Mouse (Mus musculus): ENCODE data around the gene Csdc2.

Csdc2 gene

DNA sequence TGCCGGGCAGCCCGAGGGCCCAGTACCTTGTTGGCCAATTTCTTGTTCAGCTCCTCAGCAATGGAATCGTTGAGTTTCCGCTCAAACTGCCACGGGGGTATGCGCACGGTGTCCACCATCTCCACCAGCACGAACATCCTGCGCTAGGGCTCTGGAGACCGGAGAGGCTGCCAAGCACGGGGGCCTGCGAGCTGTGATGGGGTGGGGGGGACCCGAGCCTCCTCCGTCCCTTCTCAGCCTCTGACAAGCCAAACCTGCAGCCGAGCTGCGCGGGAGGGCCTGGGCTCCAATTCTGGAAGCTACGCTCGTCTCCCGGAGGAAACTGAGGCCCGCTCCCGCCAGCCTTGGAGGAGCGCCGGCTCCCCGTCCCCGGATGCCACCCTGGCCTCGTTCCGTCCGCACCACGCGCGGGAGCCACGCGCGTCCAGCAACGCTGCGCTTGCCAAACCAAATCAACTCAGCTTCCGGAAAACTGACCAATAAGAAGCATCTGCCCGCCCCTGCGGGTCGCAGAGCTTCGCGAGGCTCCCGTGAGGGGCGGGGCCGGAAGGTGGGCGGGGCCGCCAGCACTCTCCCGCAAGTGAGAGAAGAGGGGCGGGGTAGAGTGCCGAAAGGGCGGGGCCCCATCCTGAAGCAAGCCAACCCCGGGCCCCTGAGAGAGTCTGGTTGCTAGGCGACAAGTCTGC is 10.7 kb upstream of the Csdc2 start, which contains the start of gene Polr3h:
Polr3h (minus strand) TSS at position 481 of the 686 bp plus-strand sequence.
- peak; percentile 99 for DNase-seq

DNA sequence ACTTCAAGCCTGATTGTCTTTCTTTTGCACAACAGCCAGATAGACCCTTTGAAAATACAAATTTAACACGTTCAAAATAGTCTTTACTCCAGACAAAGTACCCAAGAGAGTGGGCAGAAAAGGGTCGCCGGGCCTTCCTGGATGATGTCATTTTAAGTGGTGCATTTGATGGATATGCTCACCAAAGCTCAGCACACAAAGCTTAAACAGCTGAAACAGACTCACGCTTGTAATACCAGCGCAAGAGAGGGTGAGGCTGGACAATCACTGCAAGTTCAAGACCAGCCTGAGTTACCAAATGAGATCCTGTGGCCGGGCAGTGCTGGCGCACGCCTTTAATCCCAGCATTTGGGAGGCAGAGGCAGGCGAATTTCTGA is 10.1 kb upstream of the Csdc2 start:
- no peak for DNase-seq

DNA sequence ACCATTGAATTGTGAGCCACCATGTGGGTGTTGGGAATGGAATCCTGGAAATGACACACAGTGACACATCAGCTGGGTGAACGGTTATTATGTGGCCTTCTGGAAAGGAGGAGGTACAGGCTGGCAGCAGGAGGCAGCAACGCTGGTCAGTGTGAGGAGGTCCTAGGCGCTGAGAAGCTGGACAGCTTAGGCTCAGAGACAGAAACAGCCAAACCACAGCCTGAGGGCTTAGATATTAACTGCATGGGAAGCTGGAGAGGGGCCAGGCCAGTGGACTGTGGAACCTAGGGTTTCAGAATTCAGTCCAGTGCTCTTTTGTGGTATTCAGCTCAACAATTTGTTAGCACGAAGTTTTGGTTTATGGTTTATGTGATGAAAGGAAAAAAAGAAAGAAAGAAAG is 8.8 kb upstream of the Csdc2 start:
- DNase-seq: no peak

DNA sequence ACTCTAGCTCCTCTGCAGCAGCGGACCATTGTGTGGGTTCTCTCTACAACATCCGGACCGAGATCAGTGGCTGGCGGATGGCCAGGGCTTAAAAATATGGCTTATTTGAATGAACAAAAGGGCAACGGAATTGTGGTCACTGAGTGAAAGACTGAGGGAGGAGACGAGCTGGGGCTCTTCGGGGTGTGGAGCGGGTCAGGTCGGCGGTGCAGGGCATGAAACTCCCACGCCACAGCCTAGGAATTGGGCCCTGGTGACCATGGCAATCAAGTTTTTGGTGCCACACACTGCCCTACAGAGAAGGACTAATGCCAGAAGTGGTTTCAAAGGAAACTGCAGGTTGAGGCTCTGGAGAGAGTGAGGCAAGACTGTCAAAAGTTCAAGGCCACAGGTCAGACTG is 8.3 kb upstream of the Csdc2 start:
- no peak for DNase-seq

DNA sequence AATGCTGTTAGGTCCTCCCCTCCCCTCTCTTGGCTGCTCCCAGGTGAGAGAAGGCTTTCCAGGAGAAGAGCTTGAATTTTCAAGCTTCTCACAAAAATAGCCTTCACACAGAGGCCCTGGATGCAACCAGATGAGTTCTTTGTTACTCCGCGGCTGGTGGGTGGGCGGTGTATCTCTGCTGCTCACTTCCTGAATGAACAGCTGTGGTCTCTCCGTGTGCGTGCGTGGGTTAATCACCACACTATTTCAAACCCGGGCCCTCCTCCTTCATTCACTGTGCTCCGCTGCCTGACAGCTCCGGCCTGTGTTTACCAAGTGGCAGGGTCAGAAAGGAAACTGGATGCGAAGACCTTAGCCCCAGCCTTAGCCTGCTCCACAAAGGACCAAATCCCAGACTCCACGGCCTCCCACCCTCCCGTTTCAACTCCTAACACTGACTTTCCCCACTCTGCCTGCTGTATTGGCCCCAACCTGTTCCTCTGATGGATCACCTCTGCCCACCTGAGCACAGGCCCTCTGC is 3.5 kb upstream of the Csdc2 start:
- DNase-seq: peak; percentile 16

DNA sequence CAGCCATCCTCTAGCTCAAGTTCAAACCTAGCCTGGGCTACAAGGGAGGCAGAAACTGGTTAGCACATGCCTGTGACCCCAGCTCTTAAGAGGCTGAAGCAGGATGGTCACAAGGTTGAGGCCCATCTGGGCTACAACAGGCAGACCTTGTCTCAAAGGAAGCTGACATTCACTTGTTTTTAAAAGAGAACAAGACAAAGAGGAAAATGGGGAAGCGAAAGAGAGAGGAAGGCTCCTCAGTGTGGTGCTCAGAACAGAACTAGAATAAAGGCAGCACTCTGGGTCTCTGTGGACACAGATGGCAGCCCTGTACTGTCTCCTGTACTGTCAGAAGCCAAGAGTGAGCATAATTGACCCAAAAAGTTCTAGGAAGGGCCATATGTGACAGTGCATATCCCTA is 2.6 kb upstream of the Csdc2 start:
- DNase-seq: no peak

DNA sequence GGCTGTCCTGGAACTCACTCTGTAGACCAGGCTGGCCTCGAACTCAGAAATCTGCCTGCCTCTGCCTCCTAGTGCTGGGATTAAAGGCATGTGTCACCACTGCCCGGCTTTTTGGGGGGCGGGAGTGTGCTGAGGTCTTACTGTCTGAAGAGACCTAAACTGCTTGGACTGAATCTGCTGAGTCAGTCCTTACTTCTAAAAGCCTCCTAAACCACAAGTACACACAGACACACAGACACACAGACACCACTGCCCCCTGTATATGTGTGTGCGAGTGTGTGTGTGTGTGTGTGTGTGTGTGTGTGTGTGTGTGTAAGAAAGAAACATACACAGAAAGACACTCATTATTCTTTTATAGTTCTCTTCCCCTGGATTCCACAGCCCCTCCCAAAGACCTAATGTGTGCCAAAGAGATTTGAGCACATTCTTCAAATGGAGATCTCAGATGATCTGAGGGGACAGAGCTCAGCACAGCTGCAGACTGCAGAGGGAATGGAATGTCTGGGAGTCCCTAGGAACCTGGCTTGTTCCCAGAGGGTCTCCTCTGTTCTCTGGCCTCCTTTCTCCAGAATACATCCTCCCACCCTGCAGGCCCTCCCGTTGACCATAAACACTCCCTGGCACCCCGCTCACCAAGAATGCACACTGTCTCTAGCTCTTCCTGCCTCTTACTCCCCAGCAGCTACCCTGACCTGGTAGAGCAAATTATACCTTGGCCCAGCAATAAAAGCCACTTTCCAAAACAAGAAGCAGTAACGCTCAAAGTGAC is 506 bp upstream of the Csdc2 start:
- DNase-seq: no peak

DNA sequence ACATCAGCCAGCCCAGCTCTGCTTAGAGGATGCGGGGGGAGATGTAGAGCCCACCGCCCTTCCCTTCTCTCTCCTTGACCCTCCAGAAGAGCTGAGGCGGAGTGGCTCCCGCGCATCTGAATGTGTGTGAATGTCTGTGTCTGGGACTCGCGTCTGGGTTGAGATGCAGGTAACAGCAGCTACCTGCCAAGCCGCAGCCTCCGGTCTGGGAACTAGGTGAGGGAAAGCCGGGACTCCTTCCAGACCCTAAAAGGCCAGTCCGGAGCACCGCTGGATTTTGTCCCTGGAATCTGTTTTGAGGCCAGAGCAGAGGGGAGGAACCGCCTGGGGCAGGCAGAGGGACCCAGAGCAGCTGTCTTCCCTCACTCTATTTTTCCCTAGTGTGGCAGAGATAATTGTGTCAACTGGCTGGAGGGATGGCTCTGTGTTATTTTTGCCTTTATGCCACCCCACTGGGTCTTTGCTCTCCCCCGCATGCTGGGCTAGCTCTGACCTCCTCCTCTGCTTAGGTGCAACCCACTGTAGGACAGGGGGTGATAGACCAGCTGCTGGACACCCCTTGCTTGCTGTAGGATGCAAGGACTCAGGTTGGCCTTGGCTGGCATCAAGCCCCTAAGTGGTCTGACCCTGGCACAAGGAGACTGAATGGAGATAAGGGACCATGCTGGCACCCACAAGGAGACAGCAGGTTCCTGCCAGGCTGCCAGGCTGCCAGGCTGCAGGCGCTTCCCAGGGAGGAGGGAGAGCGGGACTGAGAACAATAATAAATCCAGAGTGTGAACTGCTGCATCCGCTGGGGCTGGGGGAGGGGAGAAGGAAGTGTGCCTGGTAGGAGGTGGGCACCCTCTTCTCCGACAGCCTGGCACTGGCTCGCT is 776 bp downstream of the Csdc2 start:
- DNase-seq: peak; percentile 26

DNA sequence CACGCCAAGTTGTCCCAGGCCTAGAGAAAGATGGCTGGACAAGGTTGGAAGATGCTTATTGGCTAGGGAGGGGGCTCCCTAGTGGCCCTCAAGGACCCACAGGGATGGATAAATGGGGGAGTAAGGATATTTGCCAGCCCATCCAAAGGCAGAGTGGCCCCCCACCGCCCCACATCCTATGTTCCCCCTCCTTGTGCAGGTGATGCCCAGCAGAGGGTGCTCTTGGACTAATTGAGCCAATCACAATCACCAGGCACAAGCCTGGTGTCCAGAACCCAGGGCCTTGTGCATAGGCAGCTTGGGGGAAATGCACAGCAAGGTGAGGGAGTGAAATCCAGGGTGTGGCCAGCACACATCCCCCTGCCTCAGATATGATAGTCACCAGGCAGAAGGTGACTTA is 1.7 kb downstream of the Csdc2 start:
- DNase-seq: peak; percentile 78

DNA sequence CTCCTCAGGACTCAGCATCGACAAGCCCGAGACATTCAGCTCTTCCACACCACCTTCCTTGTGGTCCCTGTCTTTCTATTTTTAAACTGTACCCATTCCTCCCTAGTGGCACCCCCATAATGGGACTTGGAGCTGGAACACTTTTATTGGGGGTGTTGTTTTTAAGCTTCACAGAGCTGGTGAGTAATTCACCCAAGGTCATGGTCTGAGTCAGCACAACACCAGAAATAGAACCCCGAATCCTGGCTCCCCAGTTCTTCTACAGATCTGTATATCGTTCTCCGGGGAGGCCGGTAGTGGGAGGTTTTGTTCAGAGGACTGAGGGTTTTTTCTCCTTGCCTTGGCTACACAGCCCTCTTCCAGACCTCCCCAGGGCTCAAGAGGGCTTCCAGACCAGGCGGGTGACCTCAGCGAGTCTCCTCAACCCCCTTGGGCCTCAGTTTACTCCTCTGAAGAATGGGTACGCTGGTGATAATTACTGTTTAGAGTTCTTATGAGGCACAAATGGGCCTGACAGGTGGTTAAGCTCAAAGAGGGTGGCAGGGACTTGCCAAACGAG is 2.7 kb downstream of the Csdc2 start:
- DNase-seq: no peak

DNA sequence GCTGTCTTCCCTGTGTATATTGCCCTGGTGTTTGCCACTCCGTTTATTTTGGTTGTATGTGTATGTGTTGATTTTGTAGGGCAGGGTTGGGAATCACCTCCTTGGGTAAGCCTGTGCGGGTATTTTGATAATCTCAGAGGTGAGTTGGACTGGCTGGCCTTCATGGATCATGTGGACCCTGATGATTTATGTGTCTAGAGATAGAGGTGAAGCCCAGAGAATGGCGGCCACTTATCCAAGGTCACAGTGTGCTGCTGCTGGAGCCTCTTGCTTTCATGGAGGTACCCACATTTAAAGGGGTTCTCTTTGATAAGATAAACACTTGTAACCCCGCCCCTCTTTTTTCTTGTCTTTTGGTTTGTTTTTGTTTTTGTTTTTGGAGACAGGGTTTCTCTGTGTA is 3.2 kb downstream of the Csdc2 start:
- no peak for DNase-seq

DNA sequence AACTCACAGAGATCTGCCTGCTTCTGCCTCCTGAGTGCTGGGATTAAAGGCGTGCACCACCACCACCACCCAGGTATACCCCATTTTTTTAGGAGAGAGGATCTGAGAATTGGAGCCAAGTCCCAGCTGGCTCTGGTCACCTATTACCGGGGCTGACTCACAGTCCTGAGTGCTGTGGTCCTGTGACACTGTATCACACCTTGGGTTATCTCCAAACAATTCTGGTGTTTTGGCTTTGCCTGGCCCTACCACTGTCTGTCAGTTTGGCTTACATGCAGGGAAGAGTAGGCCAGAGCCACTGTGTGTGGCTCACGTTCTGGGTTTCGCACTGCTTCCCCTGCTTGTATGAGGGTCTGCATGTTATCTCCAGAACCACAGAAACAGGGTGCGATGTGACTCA is 3.7 kb downstream of the Csdc2 start:
- DNase-seq: no peak

DNA sequence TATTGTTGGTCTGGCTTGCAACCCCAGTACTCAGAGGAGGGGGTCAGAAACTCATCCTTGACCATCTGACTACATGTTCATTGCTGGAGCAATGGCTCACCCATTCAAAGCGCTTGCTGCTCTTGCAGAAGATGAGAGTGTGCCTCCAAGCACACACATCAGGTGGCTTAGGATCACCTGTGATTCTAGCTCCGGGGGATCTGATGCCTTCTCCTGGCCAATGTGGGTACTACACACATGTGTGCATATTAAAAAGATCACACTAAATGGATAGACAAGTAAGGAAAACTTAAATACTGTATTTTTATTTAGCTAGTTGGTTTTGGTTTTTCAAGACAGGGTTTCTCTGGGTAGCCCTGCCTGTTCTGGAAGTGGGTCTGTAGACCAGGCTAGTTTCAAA is 4.5 kb downstream of the Csdc2 start:
- DNase-seq: no peak

DNA sequence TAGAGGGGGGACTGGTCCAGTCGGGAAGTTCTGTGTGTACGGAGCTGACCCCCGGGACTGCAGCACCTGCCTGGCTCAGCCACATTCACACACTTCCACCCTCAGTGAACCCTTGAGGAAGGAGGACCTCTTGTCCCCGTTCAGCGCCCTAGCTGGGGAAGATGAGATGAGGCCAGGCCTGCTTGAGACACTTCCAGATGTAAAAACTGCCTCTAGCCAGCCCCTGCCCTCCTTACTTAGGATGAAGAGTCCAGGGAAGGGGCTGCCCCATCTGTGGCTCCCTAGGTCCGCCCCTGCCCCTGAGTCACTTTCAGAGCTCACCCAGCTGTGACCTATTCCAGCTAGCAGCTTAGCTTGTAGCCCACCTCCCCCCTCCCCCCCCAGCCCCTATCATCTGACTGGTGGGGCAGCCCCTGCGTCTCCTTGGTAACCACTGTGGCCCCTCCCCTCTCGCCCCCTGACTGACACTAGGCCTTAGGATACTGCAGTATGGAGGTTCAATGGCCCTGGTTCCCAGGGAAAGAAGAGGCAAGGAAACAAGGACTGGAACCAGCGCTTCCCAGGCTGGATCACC is 6.7 kb downstream of the Csdc2 start:
- DNase-seq: peak; percentile 83

DNA sequence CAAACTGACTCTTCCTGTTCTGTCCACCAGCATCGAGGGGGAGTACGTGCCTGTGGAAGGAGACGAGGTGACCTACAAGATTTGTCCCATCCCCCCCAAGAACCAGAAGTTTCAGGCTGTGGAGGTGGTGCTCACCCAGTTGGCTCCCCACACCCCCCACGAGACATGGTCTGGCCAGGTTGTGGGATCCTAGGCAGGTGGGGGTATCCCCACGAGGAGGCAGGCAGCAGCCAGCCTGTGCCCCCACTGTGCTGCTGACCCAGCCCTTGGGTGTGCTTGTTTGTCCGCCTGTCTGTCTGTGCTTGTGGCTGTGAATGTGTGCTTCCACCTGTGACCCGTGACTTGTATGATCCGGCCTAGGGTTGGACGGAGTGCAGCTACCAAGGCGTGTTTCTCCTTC is 12.5 kb downstream of the Csdc2 start:
- DNase-seq: no peak

DNA sequence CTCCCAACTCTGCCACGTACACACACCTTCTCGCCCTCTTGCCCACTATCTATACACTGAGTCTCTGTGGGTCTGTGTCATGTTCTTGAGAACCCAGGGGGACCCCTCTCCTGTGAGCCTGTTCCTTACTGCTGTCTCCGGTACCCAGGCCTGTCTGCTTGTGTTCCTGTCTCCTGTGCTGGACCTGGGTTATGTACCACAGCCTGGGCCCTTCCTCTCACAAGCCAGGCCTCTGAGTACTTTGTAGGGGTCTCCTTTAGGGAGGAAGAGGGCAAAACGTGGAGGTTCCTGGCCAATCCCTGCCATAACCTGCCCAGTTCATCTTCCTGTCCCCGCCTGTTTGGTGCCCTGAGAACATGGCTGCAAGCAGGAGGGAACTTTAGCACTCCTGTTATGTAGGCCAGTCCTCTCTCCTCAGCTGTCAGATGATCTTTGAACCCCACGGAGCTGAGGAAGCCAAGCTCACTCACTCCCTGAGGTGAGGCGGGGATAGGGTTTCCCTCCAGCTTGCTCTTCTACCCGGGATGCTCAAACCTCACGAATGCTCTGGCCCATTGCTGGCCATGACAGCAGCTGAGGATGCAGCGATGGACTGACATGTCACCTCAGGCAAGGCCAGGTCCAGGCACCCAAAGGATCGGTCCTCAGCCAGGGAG is 13.0 kb downstream of the Csdc2 start:
- no peak for DNase-seq

DNA sequence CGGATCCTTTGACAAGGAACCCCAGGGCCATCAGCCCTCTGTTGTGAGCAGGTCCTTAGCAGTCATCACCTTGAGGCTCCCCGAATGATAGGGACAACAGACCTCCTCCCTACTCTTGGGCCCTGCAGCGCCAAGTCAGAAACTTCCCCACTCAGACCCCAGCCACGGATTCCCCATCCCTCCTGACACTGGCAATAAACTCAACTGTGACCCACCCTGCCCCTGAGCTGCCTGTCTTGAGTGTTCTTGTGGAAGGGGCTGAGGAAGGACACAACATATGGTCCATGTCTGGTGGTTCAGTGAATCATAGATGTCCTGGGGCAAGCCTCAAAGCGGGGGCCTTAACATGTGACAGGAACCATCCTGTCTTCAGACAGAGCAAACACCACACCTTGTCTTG is 14.2 kb downstream of the Csdc2 start:
- DNase-seq: no peak

DNA sequence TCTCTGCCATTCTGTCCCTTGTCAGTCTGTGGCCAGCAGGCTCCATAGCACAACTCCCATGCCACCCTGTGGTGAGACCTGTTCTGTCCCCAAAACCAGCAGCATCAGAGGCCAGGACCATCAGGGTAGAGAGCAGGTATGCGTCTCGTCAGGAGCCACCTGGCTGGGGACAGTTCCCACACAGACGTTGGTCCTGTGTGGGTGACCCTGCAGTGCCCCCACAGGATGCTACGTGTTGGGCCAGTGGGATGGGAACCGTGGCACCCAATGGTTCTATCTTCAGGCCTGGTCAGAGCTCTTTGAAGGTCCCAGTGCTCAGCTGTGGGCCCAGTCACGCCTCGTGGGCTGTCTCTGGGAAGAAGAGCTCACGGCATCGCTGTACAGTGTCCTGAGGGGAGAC is 14.6 kb downstream of the Csdc2 start:
- DNase-seq: no peak

DNA sequence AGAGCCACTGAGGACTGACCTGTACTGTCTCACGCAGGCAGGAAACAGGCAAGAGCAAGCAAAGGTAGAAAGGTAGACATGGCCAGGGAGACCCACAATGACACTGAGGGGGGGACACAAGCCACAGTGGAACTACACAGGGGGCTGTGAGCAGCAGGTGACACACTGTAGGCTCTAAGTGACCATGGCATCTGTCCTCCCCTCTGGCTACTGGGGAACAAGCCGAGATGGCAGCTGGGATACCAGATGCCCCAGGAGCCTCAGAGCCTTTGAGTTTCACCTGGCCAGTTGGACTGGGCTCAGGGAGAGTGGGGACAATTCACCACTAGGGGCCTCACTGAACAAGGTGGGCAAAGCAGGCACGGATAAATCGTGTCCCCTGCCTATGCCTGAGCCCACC is 15.8 kb downstream of the Csdc2 start:
- DNase-seq: no peak

DNA sequence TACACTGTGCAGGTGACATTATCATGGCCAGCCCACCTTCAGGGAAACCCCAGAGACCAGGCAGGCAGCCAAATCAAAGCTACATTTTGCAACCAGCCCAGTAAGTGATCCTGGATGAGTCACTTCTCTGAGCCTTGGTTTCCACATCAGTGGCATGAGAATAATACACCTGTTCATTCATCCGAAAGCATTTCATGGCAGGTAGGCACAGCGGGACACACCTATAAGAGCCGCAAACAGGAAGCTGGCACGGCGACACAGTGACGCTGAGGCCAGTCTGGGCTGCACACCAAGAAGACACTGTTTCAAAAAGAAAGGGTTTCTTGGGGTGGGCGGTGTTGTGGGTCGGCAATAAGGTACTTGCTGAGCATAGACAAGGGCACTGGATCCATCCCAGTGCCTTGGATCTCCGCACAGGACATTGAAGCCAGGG is 17.6 kb downstream of the Csdc2 start:
- no peak for DNase-seq

DNA sequence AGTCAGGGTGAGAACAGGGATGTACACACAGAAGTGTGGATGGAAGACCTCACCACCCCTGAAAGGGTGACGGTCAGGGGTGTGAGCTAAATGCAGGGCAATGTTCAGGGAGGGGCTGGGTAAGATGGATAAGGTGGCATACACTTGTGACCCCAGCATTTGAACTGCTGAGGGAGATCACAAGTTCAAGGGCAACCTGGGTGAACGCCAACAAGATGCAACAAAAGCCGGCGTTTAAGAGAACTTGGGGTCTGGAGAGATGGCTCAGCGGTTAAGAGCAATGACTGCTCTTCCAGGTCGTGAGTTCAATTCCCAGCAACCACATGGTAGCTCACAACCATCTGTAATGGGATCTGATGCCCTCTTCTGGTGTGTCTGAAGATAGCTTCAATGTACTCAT is 18.2 kb downstream of the Csdc2 start:
- no peak for DNase-seq

DNA sequence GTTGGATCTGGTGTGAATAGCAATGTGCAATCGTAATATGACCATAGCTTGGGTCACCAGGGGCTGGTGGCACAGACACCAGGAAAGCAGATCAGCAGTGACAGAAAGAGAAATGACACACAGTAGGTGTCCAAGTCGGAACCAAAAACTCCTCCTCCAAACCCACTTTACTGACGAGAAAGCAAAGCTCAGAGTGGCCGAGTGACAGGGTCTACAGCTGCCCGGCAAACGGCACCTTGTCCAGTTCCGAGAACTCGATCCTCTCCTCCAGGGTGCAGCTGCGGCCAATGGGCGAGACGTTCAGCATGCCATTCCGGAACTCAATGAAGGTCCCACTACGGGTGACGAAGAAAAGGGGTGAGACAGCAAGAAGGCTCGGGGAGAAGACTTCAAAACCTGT is 18.9 kb downstream of the Csdc2 start:
- no peak for DNase-seq

Measured in embryo, embryonic 11 days (tissue).